Mouse (Mus musculus) CH12.LX (cell line): Measurements from ENCODE around the gene Lipn. TPM values are rescaled to one million over a fixed set of nuclear protein-coding genes. Genes with fewer than 3 reads are reported as not detected.

ENCODE experiments used
- DNase-seq: peaks from one replicate; pipeline ENCODE4 v3.0.0-alpha.2; 2013; ENCODE audit errors: extremely low read depth
- H3K27ac ChIP-seq: 2 replicates; pipeline ENCODE4 v1.5.1; 2012; ENCODE audit warnings: low read depth, mild to moderate bottlenecking, control low read depth, moderate library complexity; ENCODE audit not compliant: insufficient read depth
- H3K27me3 ChIP-seq: replicated peaks from 2 replicates; pipeline ENCODE3; 2012; ENCODE audit warnings: inconsistent platforms
- H3K36me3 ChIP-seq, 2 experiments: replicated peaks in 1 of 2; 2 replicates each; pipeline versions ENCODE3 to v1.6.1; 2012; ENCODE audit warnings: inconsistent platforms in 1 of 2, low read length in 1 of 2, mild to moderate bottlenecking in 1 of 2, mixed read lengths in 1 of 2, moderate library complexity in 1 of 2; ENCODE audit not compliant: control insufficient read depth in 1 of 2, insufficient read depth in 1 of 2
- H3K4me1 ChIP-seq, 2 experiments: 2 replicates each; pipeline ENCODE4 v1.6.1; 2012; ENCODE audit warnings: inconsistent platforms in 1 of 2, moderate library complexity in 1 of 2; ENCODE audit not compliant: insufficient read depth in 2 of 2, control insufficient read depth in 1 of 2
- H3K4me2 ChIP-seq: 2 replicates; pipeline ENCODE4 v1.6.1; 2012; ENCODE audit warnings: low read depth, mild to moderate bottlenecking, control low read depth; ENCODE audit not compliant: poor library complexity, insufficient read depth, severe bottlenecking
- H3K4me3 ChIP-seq, 3 experiments: fragments of 150-350 bp in 1 of 3; sonication (generic) in 1 of 3; replicated peaks in 1 of 3; 2 replicates each; pipeline versions ENCODE3 to v1.5.1; 2011 to 2012; ENCODE audit warnings: low read depth in 2 of 3, low read length in 2 of 3, mild to moderate bottlenecking in 2 of 3, moderate library complexity in 2 of 3, control low read depth in 1 of 3, improper control_type of control experiment in 1 of 3, inconsistent platforms in 1 of 3, mixed read lengths in 1 of 3; ENCODE audit not compliant: poor library complexity in 1 of 3
- H3K79me2 ChIP-seq: replicated peaks from 2 replicates; pipeline ENCODE4 v1.6.1; 2012; ENCODE audit warnings: mild to moderate bottlenecking, moderate library complexity; ENCODE audit not compliant: control insufficient read depth, poor library complexity, insufficient read depth, severe bottlenecking; ENCODE audit errors: extremely low read depth
- H3K9ac ChIP-seq: 2 replicates; pipeline ENCODE4 v1.6.1; 2012; ENCODE audit warnings: low read depth, mild to moderate bottlenecking, control low read depth, moderate library complexity; ENCODE audit not compliant: insufficient read depth
- H3K9me3 ChIP-seq: replicated peaks from 2 replicates; pipeline ENCODE3; 2012; ENCODE audit warnings: low read length, inconsistent platforms, mixed read lengths
- BHLHE40 ChIP-seq: IDR thresholded peaks from 2 replicates; pipeline ENCODE4 v1.6.1; 2011; ENCODE audit warnings: mild to moderate bottlenecking, low read depth, low read length, improper control_type of control experiment
- CHD1 ChIP-seq: IDR thresholded peaks from 2 replicates; pipeline ENCODE4 v1.6.1; 2012; ENCODE audit warnings: low read depth, low read length, improper control_type of control experiment, inconsistent platforms
- CHD2 ChIP-seq: IDR thresholded peaks from 2 replicates; pipeline ENCODE4 v1.6.1; 2011; ENCODE audit warnings: low read length, improper control_type of control experiment
- CTCF ChIP-seq, 2 experiments: IDR thresholded peaks in 1 of 2; conservative IDR thresholded peaks in 1 of 2; 2 replicates each; pipeline ENCODE4 v1.5.1; 2011 to 2012; ENCODE audit warnings: low read depth in 2 of 2, low read length in 2 of 2, improper control_type of control experiment in 1 of 2, inconsistent platforms in 1 of 2, mild to moderate bottlenecking in 1 of 2, moderate library complexity in 1 of 2
- ELF1 ChIP-seq: IDR thresholded peaks from 2 replicates; pipeline ENCODE4 v1.6.1; 2014; ENCODE audit warnings: low read depth, mild to moderate bottlenecking, inconsistent platforms, low read length, improper control_type of control experiment
- EP300 ChIP-seq: IDR thresholded peaks from 2 replicates; pipeline ENCODE4 v1.6.1; 2011; ENCODE audit warnings: low read length, improper control_type of control experiment
- ETS1 ChIP-seq: conservative IDR thresholded peaks from 2 replicates; pipeline ENCODE4 v1.6.1; 2012; ENCODE audit warnings: low read depth, mild to moderate bottlenecking, inconsistent platforms, low read length, improper control_type of control experiment, moderate library complexity
- GABPA ChIP-seq: IDR thresholded peaks from 2 replicates; pipeline ENCODE4 v1.6.1; 2012; ENCODE audit warnings: low read depth, low read length, improper control_type of control experiment, inconsistent platforms; ENCODE audit not compliant: insufficient replicate concordance
- IRF4 ChIP-seq: IDR thresholded peaks from 2 replicates; pipeline ENCODE4 v1.6.1; 2014; ENCODE audit warnings: low read depth, mild to moderate bottlenecking, inconsistent platforms, low read length, improper control_type of control experiment
- JUND ChIP-seq: conservative IDR thresholded peaks from 2 replicates; pipeline ENCODE4 v1.6.1; 2011; ENCODE audit warnings: low read depth, low read length, improper control_type of control experiment
- MAFK ChIP-seq: IDR thresholded peaks from 2 replicates; pipeline ENCODE4 v1.6.1; 2011; ENCODE audit warnings: low read length, improper control_type of control experiment; ENCODE audit not compliant: insufficient replicate concordance
- MAX ChIP-seq: IDR thresholded peaks from 2 replicates; pipeline ENCODE4 v1.6.1; 2011; ENCODE audit warnings: low read length, improper control_type of control experiment
- MAZ ChIP-seq: IDR thresholded peaks from 2 replicates; pipeline ENCODE4 v1.6.1; 2012; ENCODE audit warnings: low read depth, mild to moderate bottlenecking, inconsistent platforms, low read length, improper control_type of control experiment, moderate library complexity
- MXI1 ChIP-seq: IDR thresholded peaks from 2 replicates; pipeline ENCODE4 v1.6.1; 2011; ENCODE audit warnings: mild to moderate bottlenecking, low read depth, low read length, improper control_type of control experiment
- MYC ChIP-seq: IDR thresholded peaks from 2 replicates; pipeline ENCODE4 v1.6.1; 2011; ENCODE audit warnings: low read depth, mild to moderate bottlenecking, improper control_type of control experiment, low read length
- NRF1 ChIP-seq: IDR thresholded peaks from 2 replicates; pipeline ENCODE4 v1.6.1; 2014; ENCODE audit warnings: low read depth, mild to moderate bottlenecking, inconsistent platforms, low read length, improper control_type of control experiment, moderate library complexity
- PAX5 ChIP-seq: IDR thresholded peaks from 2 replicates; pipeline ENCODE4 v1.6.1; 2012; ENCODE audit warnings: low read length, inconsistent platforms, mixed read lengths
- RAD21 ChIP-seq: IDR thresholded peaks from 2 replicates; pipeline ENCODE4 v1.6.1; 2011; ENCODE audit warnings: low read depth, mild to moderate bottlenecking, low read length, improper control_type of control experiment, moderate library complexity
- RCOR1 ChIP-seq: conservative IDR thresholded peaks from 2 replicates; pipeline ENCODE4 v1.6.1; 2012; ENCODE audit warnings: low read depth, mild to moderate bottlenecking, inconsistent platforms, low read length, improper control_type of control experiment
- SIN3A ChIP-seq: IDR thresholded peaks from 2 replicates; pipeline ENCODE4 v1.6.1; 2012; ENCODE audit warnings: low read length, improper control_type of control experiment, inconsistent platforms
- SMC3 ChIP-seq: IDR thresholded peaks from 2 replicates; pipeline ENCODE4 v1.6.1; 2011; ENCODE audit warnings: low read depth, low read length, improper control_type of control experiment
- TCF12 ChIP-seq: IDR thresholded peaks from 2 replicates; pipeline ENCODE4 v1.6.1; 2014; ENCODE audit warnings: low read depth, mild to moderate bottlenecking, inconsistent platforms, low read length, improper control_type of control experiment
- UBTF ChIP-seq: IDR thresholded peaks from 2 replicates; pipeline ENCODE4 v1.6.1; 2012; ENCODE audit warnings: low read depth, mild to moderate bottlenecking, inconsistent platforms, low read length, improper control_type of control experiment, moderate library complexity
- USF1 ChIP-seq: IDR thresholded peaks from 2 replicates; pipeline ENCODE4 v1.6.1; 2014; ENCODE audit warnings: low read depth, mild to moderate bottlenecking, inconsistent platforms, low read length, improper control_type of control experiment
- ZKSCAN1 ChIP-seq: IDR thresholded peaks from 2 replicates; pipeline ENCODE4 v1.6.1; 2012; ENCODE audit warnings: low read depth, inconsistent platforms, low read length, improper control_type of control experiment, borderline replicate concordance
- ZNF384 ChIP-seq: IDR thresholded peaks from 2 replicates; pipeline ENCODE4 v1.6.1; 2012; ENCODE audit warnings: low read depth, low read length, improper control_type of control experiment, inconsistent platforms
- dilution Hi-C: fragments of 300-500 bp; cut with MboI; formaldehyde crosslinking; loops from 2 replicates; pipeline ENCODE4 v1.14.3; 2020; ENCODE audit warnings: low sequenced_read_pairs; ENCODE audit not compliant: extremely low pct_unique_long_range_greater_than_20kb, extremely low pct_ligation_motif_present
- in situ Hi-C: fragments of 300-500 bp; cut with MboI; formaldehyde crosslinking; loops from 3 replicates; pipeline ENCODE4 v1.14.3; 2019; ENCODE audit warnings: low sequenced_read_pairs, low pct_ligation_motif_present, low pct_unique_long_range_greater_than_20kb, mixed read lengths
- polyA plus RNA-seq: library from polyadenylated mRNA; unstranded; fragments of >175 nt; gene quantifications from 2 replicates; pipeline ENCODE4 v1.2.1, GENCODE M21; 2012; ENCODE audit warnings: low read depth; ENCODE audit not compliant: insufficient read length
- total RNA-seq, 2 experiments: library from RNA; depleted of rRNA; stranded (reverse); fragments of 300-350 nt in 1 of 2; fragments of >200 nt in 1 of 2; gene quantifications; 2 replicates each; pipeline ENCODE4 v1.2.3; 2012 to 2014

Lipn gene
- total and polyA plus RNA-seq, 3 experiments = not detected

DNA sequence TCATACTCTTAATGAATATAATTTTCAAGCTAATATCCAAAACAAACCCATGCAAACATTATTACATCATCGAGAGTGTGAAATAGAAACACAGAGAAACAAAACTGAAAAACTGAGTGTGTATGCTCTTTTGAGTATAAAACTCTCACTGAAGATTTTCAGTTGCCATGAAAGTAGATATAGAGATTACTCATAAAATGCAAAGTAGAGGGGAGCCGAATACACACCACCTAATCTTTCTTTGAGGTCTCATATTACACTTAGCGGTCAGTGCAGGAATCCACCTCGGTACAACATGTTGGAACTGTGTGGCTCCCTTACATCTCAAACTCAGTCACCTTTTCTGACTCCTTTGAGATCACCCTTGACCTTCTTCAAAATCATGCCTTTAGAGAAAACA, 52.5 kb downstream of the Lipn start:
- in situ Hi-C loops (no loop called here), dilution Hi-C loops (no loop called here)
- no peaks in the 10 kb centered on the region for H3K79me2 ChIP-seq
- DNase-seq = peak; percentile 17
- no peak for TF ChIP-seq MYC
- TF ChIP-seq MAX = no peak
- 0 out of 2 replicates have a peak, but pooled peaks have one; percentile 33 for TF ChIP-seq ETS1
- no peak for TF ChIP-seq UBTF
- TF ChIP-seq ZNF384 = no peak
- TF ChIP-seq IRF4 = peak; percentile 25; the same call in 1 of the 2 replicates
- TF ChIP-seq SMC3 = no peak
- TF ChIP-seq BHLHE40 = peak; percentile 56
- peak; percentile 50 for TF ChIP-seq EP300
- TF ChIP-seq CTCF (conservative IDR thresholded peaks at IDR 0.05 in 1 of 2, IDR thresholded peaks at IDR 0.05 in 1 of 2; ENCODE audit: low read depth in 2 of 2, low read length in 2 of 2) = no peak
- TF ChIP-seq MAZ = no peak
- TF ChIP-seq RCOR1 = 0 out of 2 replicates have a peak, but pooled peaks have one; percentile 46
- 0 out of 2 replicates have a peak, but pooled peaks have one; percentile 29 for TF ChIP-seq MAFK
- no peaks in the 10 kb centered on the region for H3K9me3 ChIP-seq
- H3K4me1 ChIP-seq = peaks cover 0 to 9% of the 10 kb centered on the region in 2 experiments; a peak in 3 of 4 replicates
- H3K36me3 ChIP-seq = no peaks in the 10 kb centered on the region
- H3K9ac ChIP-seq = no peak overlapping the region
- H3K4me3 ChIP-seq = no peak overlapping the region
- no peaks in the 10 kb centered on the region for H3K27me3 ChIP-seq
- H3K4me2 ChIP-seq = peak overlapping the region; percentile 7; the same call in 1 of the 2 replicates
- no peak overlapping the region for H3K27ac ChIP-seq

DNA sequence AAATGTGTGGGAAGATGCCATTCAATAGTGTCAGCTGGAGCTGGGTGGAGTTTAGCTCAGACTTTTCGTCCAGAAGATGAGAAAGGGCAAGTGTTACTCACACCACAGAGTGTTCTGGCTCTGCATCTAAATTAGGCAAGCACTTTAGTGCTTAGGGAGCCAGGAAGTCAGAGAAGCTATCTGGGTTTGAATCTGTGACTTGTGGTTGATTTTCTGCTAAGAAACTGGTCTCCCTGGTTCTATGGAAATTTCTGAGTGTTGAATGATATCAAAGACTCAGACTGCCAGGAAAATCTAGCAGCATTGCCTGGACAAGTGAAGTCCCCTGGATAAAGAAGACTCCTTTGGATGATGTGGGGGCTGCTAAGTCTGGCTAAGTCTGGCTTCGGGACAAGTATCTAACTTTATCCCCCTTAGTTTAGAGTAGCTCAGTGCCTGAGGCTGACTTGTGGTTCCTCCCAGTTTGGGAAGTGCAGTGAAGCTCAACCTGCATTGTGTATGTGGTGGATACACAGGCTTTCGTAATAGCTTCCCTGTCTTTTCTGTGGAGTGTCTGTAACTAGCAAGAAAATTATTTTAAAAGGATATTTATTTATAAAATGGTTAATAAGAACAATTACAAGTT, 53.1 kb downstream of the Lipn start:
- no peaks in the 10 kb centered on the region for H3K27me3 ChIP-seq
- DNase-seq = peak; percentile 16
- dilution Hi-C loops (no loop called here), in situ Hi-C loops (no loop called here)
- H3K36me3 ChIP-seq = no peaks in the 10 kb centered on the region
- no peaks in the 10 kb centered on the region for H3K9me3 ChIP-seq
- TF ChIP-seq RAD21 (no peak), ZKSCAN1 (no peak), ZNF384 (no peak), TCF12 (no peak), CHD2 (no peak), ETS1 (no peak), MXI1 (no peak), SIN3A (no peak), CHD1 (no peak), NRF1 (no peak), PAX5 (no peak), JUND (no peak), USF1 (no peak), GABPA (no peak), ELF1 (no peak), MYC (no peak), UBTF (no peak), RCOR1 (no peak)
- no peak overlapping the region for H3K27ac ChIP-seq
- H3K79me2 ChIP-seq = no peaks in the 10 kb centered on the region
- H3K4me1 ChIP-seq = peaks cover 0 to 9% of the 10 kb centered on the region in 2 experiments; a peak in 3 of 4 replicates
- no peak overlapping the region for H3K4me3 ChIP-seq
- H3K4me2 ChIP-seq = peak overlapping the region; percentile 7; the same call in 1 of the 2 replicates
- H3K9ac ChIP-seq = no peak overlapping the region
